Mouse (Mus musculus) v-Abl transformed pro-B cells (cell line): ENCODE results near the gene Akt2.

Experiments
- in situ Hi-C, 2 experiments: fragments of 400-800 bp; cut with MboI; formaldehyde crosslinking; loops; one replicate each; pipeline ENCODE4 v1.15.1; 2025; ENCODE audit not compliant: unreplicated experiment in 2 of 2

Akt2 gene

DNA sequence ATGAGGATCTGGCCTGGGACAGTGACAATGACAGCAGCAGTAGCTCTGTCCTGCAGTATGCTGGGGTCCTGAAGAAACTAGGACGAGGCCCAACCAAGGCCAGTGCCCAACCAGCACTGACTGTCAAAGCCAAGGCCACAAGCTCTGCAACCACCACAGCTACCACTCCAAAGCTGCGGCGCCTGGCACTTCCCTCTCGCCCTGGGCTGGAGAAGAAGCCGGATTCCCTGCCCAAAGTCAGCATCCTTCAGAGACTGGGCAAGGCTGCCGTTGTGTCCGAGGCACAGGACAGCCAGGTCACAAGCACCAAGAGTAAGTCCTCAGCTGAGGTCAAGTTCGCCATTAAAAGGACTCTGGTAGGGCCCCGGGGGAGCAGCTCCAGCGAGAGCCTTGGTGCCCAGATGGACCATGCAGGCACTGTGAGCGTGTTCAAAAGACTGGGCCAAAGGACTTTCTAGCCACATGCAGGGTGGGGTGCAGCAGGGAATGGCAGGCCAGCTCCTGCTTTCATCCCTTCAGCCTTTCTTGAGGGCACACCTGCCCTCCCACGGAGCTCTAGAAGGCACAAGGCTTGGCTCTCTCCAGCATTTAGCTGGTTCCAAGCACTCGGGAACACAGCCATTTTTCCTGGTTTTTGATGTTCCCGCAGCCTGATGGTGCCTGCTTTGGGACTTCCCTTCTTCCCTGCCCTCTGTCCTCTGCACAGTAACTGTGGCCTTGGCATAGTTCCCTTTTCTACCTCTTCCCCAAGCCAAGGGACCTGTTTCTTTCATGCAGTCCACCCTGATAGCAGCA is 10.8 kb upstream of the Akt2 start:
- in situ Hi-C loops, result loop anchor here (5.0 to 25.0 kb wide), 3 partner anchors 143 to 393 kb away; partner anchors contain the start of genes BC024978 (in 1 of the 2), Gm21983 (in 1 of the 2), Ltbp4 (in 1 of the 2) and Mia (in 1 of the 2)

DNA sequence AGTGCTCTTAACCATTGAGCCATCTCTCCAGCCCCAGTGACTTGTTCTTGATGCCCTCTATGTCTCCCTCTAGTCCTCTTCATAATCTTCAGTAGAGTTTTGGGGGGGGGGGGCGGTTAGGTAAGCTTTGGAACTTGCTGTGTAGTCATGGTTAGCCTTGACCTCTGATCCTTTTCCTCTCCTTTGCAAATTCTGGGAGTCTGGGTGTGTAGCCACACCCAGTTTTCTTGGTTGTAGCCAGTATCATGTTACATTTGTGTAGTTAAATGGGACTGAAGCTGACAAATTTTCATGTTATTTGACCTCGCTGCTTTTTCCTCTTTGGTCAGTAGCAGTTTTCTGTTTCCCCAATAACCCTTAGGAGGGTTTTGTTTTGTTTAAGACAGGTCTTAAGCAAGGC is 4.5 kb upstream of the Akt2 start:
- in situ Hi-C loops, result loop anchor here (10.0 to 25.0 kb wide), 2 partner anchors 252 to 400 kb away; partner anchors contain the start of genes BC024978 (in 1 of the 2), Gm21983 (in 1 of the 2), Ltbp4 (in 1 of the 2) and Mia (in 1 of the 2)

DNA sequence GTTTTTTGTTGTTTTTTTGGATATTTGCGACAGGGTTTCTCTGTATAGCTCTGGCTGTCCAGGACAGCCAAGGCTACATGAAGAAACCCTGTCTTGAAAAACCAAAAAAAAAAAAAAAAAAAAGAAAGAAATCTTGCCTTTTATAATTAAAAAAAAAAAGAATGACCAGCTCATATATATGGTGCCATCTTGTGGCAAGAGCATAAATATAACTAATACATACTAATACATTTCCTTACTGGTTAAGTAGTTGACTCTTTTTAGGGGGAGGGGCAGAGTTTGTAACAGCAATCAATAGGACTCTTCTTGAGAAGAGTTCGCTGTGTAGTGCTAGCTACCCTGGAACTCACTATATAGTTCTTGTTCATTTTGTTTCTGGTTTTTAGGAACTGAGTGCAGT is 3.6 kb upstream of the Akt2 start:
- in situ Hi-C loops, result loop anchor here (10.0 to 25.0 kb wide), 2 partner anchors 253 to 400 kb away; partner anchors contain the start of genes BC024978 (in 1 of the 2), Gm21983 (in 1 of the 2), Ltbp4 (in 1 of the 2) and Mia (in 1 of the 2)

DNA sequence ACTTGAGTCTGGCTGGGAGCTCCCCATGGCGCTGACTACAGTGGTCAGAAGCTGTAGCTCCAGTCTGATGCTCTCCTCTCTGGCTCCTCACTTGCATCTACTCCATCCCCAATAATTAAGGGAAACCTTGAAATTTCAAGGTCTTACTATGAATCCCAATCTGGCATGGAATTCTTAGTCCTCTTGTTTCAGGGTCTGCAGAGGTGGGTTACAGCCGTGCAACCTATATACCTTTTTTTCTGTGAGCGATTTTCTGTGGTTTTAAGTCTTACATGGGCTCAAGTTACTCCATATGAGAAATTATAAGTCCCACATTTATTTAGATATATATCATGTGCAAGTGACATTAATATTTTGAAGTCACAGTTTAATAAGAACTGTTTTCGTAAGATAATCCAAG is 1.3 kb upstream of the Akt2 start:
- in situ Hi-C loops, result loop anchor here in 1 of 2 experiments (5.0 to 25.0 kb wide), 2 partner anchors 83 to 403 kb away; partner anchors contain the start of genes BC024978, Gm21983, Mia and Rab4b

DNA sequence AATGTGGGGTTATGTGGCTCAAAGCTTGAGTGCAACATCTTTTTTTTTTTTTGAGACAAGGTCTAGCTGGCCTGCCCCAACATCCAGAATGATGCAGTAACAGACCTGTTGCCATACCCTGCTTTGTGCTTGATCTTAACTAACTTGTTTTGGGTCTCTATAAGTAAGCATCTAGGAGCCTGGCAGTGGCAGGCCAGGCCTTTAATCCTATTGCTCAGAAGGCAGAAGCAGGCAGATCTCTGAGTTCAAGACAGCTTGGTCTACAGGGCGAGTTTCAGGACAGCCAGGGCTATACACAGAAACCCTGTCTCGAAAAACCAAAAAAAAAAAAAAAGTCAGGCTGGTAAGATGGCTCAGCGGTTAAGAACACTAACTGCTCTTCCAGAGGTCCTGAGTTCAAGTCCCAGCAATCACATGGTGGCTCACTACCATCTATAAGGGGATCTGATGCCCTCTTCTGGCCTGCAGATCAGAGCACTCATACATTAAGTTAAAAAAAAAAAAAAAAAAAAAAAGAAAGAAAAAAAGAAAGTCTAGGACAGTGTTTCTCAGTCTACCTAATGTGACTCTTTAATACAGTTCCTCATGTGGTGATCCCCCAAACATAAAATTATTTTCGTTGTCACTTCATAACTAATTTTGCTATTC is 662 bp upstream of the Akt2 start:
- in situ Hi-C loops, result loop anchor here in 1 of 2 experiments (5.0 to 25.0 kb wide), 2 partner anchors 83 to 403 kb away; partner anchors contain the start of genes BC024978, Gm21983, Mia and Rab4b

DNA sequence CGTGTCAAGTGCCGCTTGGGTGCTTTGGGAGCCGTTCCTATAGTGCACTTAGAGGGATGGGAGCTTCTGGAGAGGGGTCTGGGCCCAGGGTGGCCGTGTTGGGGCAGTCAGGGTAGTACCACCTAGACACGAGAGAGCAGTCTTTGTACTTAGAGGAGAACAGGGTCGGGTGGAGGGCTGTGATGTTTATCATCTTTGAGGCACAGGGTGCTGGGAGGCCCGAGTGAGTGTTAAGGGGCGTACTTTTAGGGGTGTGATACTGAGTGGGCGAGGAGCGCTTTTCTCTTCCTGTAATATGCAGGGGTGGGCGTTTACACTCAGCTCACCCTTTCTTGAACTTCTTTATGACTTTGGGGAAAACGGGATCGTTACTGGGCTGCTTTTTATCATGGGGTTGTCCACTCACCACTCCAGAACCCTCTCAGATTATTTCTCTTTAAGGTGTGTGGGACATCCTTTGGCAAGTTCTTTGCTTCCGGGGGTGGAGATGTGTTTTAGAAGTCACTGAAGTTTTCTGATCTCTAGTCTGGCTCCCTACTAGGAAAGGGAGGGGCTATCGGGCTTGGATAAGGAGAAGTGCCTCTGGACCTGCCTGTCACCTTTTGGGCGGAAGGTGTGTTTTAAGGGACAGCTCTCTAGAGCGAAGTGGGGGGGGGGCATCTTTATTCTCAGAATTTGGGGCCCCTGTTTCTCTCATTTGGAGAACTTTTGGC is 1.0 kb downstream of the Akt2 start:
- in situ Hi-C loops, result loop anchor here in 1 of 2 experiments (5.0 to 25.0 kb wide), 2 partner anchors 85 to 405 kb away; partner anchors contain the start of genes BC024978, Gm21983, Mia and Rab4b

DNA sequence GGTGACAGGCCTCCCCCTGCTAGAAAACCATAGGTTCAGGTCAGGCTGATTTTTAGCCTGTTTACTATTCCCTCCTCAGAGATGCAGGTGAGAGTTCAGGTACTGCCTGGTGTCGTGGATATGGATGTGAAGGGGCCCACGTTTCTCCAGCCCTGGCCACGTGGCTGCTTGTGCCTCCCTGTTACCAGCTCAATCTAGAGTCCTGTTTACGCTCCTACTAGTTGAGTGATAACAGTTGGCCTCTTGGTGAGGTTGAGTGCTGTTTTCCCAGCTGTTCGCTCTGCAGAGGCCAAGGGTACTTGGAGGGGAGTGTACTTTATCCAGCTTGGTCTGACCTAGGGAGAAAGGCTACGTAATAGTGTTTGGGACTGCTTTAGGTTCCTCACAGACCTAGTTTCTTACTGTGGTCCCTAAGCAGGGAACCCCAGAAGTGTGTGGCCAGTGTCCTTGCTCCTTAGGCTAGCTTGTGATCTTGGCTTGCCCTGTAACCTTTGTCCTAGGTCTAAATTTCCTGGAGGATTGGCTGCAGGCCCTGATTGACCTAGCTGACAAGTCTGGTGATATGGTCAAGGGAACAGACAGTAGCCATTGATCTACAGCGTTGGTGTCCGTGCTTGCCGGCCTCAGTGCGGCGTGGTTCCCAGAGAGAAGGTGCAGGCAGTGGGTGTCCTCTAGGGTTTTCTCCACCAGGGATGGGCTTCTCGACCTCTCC is 1.7 kb downstream of the Akt2 start:
- in situ Hi-C loops, result loop anchor here in 1 of 2 experiments (5.0 to 25.0 kb wide), 2 partner anchors 86 to 406 kb away; partner anchors contain the start of genes BC024978, Gm21983, Mia and Rab4b

DNA sequence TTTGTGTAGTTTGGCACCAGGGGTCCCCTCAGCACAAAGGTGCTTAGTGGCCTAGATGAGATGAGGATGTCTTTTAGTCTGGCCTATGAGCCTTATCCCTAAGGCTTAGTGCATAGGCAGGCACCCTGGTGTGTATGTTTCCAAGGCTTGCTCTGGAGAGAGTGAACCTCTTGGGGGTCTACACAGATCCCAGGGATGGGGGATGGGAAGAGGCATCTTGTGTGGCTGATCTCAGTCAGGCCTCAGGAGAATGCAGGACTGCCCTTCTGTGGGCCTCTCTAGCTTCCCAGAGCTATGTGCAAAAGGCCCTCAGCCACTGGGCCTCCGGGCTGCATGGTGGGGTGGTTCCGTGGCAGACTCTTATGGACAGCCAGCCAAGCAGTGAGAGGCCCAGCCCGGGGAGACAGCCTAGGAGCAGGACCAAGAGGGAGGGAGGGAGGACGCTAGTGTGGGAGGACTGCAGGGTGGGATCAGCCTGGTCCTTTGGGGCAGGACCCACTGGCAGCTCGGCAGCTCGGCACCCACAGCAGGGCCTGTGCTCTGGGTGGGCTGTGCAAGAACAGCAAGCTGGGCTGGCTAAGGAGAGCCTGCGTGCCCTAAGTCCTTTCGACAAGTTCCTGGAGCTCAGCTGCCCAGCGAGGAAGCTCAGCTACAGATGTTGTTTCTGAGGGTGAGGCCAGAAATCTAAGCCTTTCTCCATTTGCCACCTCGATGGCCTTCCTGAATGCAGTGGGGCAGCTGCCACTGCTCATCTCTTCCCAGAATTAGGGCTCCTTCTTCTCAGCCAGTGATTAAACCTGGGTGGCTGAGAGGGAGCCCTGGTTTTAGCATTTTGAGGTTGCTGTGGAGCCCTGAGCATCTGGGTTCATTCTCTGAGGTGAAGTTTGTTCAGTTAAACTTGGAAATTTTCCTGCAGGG is 5.5 kb downstream of the Akt2 start:
- in situ Hi-C loops, result loop anchor here in 1 of 2 experiments (25.0 kb wide), 1 partner anchor 410 kb away; the partner anchor contains the start of genes BC024978, Gm21983, Mia and Rab4b

DNA sequence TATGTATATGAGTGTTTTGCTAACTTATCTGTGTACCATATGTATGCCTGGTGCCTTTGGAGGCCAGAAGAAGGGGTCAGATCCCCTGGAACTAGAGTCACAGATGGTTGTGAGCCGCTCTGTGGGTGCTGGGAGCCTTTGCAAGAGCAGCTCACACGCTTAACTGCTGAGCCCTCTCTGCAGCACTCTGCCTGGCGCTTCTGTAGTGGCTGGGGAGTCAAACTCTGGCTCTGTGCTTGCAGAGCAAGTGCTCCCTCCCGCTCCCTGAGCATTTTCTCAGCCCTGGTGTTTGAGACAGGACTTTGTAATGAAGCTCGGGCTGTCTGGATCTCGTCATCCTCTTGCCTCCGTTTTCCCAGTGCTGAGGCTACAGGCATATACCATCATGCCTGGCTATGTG is 6.7 kb downstream of the Akt2 start:
- in situ Hi-C loops, result loop anchor here in 1 of 2 experiments (25.0 kb wide), 1 partner anchor 411 kb away; the partner anchor contains the start of genes BC024978, Gm21983, Mia and Rab4b

DNA sequence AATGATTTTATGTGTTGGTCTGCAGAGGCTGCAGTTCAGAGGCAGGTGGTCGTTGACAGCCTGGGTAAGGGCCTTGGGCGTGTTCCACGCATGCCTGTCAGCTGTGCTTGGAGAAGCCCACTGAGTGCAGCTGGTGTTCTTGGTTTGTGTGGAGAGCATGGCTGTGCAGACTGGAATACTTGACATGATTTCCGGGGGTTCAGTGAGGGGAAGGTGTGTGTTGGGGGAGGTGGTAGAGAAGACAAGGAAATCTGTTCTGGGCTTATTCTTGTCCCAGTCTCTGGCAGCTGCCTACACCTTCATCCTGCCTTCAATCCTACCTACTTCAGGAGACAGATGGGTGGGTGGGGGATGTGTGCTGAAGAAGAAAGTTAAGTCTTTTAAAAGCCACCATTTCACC is 10.3 kb downstream of the Akt2 start:
- in situ Hi-C loops, result no loop called here

DNA sequence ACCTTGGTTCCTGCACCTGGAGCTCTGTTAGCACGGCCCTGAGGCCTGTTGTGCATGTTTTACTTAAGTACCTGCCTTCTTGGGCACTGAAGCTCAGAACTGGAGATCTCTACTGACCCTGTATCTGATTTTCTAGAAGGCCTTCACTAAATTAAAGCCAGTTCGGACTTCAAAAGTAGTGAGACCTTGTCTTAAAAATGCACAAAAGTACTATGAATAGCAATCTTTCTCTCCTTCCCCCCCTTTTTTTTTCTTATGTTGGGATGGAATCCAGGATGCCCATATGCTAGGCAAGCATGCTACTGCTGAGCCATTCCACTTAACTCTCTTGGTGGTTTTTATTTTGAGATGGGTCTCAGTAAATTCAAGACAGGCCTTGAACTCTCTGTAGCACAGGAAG is 10.8 kb downstream of the Akt2 start:
- in situ Hi-C loops, result no loop called here

DNA sequence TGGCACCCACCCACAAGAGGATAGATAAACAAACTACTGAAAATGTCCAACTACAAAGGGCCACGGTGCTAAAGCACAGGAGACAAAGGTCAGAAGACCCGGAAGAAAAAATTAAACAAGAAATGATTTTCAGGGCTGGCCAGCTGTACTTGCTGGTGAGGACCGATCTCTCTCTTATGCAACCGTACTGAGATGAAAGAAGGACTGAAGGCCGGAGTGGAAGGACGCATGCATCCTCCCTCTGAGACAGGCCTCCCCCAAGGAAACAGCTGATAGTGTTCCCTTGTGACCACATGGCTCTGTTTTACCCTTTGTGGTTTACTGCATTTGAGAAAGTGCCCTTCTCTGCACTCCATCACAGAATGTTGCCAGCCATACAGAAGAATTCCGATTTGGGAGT is 11.5 kb downstream of the Akt2 start:
- in situ Hi-C loops, result no loop called here

DNA sequence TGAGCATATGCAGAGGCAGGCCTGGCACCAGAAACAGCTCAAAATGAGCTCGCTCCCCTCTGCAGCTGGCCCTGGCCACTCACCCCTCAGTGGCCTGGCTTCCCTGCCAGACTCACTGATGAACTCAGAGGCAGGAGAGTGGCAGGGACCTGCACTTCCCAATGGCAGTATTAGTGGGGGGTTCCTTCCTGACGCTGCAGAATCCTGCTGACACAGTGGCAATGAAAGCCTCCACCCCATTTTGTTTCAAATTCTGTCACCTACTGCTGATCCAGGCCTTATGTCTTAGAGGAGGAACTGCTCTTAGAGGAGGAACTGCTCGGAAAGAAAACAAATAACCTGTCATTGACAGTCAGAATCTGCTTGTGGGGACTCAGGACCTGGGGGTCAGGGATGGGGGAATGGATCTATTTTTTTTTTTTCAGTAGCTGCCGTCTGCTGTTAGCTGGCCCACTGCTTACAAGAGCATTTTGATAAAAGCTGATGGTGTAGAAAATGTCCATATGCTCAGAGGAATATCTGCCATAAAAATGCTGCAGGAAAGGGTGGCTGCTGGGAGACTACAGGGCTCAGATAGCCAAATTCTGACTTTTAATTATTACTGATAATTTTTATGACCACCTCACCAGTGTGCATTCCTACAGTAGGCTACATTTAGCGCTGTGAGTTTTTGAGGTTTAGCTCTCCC is 13.5 kb downstream of the Akt2 start:
- in situ Hi-C loops, result no loop called here

DNA sequence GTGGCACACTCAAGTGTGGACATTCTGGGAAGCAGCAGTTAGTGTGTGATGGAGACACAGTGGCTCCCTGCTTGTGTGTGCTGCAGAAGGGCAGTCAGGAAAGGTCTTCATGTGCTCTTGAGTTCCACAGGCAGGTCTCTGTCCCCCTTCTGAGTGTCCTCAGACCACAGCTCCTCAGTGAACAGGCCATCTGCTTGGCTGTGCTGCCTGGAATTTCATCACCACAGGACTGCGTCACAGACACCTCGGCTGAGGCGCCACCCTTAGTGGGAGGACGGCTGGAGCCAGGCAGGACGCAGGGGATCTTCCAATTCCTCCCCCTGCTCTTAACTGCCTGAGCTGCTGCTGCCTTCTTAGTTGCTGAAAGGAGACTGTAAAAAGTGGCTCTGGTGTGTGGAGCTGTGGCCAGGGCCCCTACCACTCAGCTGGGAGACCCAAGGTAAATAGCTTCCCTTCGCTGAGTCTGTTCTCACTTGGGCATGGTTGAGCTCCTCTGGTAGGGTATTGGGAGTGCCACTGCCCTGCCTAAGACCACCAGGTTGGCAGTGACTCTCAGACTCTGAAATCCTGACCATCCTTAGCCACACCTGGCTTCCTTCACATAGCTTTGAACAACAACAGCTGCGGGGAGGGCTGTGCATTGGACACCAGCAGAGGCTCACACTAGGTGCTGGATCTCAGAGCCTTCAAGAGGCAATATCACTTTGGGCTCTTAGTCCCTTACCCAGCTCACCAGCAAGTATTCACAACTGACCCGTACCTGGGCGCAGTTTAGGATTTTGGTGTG is 14.3 kb downstream of the Akt2 start:
- in situ Hi-C loops, result no loop called here

DNA sequence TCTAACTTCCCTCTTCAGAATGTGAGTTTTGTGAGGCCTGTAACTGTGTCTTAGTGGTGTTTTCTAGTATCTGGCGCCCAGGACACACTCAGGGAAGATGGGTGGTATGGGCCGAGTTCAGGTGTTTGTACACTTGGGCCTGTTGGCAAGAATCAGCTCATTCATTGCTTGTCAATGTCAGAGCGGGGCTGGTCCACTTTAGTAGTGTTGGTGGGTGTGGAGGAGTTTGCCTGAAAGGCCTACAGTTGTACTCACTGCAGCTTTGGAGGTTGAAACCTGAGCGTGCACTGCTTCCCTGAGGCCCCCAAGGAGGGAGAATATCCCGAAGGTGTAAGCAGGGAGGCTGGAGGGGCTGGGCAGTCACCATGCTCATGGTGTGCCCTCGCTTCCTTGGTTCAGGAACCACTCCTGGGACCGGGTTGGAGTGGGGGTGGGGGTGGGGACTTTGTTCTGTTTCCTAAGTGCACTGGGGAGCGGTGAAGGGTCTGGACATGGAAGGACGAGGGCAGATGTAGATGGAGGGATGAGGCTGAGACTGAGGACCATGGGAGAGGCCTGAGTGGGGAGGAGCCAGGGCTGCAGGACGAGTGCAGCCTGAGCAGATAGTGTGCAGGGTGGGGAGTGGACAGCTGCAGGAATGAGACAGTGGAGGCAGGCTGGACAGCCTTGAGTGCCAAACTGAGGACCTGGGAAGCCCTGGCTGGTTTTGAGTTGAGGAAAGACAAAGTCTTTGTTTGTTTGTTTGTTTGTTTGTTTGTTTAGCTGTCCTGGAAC is 15.3 kb downstream of the Akt2 start:
- in situ Hi-C loops, result no loop called here

DNA sequence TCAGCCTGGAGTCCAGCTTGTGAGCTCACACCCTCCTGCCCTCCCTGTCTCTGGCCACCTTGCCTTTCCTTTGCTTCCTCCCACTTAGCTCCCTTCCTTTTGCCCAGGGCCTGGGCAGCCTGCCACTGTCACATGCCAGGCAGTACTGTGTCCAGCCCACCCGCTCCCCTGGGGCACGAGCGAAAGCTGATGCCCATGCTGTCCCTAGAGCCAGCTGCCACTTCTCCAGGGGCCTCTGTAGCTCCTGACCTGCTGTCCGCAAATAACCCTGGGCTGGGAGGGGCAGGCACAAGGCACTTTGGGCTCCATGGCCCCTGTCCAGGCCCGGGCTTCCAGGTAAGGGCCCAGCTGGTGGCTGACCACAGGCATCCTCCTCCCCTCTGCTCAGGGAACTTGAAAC is 16.2 kb downstream of the Akt2 start:
- in situ Hi-C loops, result no loop called here

DNA sequence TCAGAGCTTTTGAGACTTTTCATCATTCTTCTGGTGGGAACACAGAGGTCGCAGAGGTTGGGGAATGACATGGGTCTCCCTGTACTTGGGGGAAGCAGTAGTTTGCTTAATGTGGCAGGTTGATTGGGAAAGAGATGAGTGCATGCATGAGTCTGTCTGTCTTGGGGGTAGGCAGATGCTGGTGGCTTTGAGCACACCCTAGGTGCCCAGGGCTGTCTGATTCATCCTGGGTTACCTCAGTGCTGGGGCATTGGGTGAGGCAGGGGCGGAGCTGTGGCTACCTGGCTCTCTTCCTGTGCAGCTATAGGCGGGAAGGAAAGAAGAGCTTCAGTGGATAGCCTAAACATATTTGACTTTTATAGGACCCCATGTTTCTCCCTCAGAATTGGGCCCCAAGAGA is 16.8 kb downstream of the Akt2 start:
- in situ Hi-C loops, result no loop called here
